Mouse (Mus musculus) cortical plate, adult 2 months (tissue): Measurements from ENCODE around the gene Micu1. TPM values are rescaled to one million over a fixed set of nuclear protein-coding genes. Genes with fewer than 3 reads are reported as not detected.
A peak's percentile ranks its signal among the peaks of the same experiment; 100 is the strongest.

Source experiments
- H3K27ac ChIP-seq: fragments of 200-500 bp; 2 replicates; pipeline ENCODE4 v1.5.1; 2012; ENCODE audit warnings: low read length, control low read depth, inconsistent platforms; ENCODE audit not compliant: insufficient read depth
- H3K4me1 ChIP-seq: fragments of 200-500 bp; 2 replicates; pipeline ENCODE4 v1.6.1; 2011; ENCODE audit warnings: low read length; ENCODE audit not compliant: control insufficient read depth, insufficient read depth
- H3K4me3 ChIP-seq: fragments of 200-500 bp; 2 replicates; pipeline ENCODE4 v1.5.1; 2011; ENCODE audit warnings: mild to moderate bottlenecking, low read length, control low read depth; ENCODE audit not compliant: insufficient read depth
- CTCF ChIP-seq: fragments of 200-500 bp; IDR thresholded peaks from 2 replicates; pipeline ENCODE4 v1.5.1; 2011; ENCODE audit warnings: mild to moderate bottlenecking, control low read depth, low read length; ENCODE audit not compliant: insufficient read depth; ENCODE audit errors: extremely low read depth
- POLR2A ChIP-seq: fragments of 200-500 bp; IDR thresholded peaks from 2 replicates; pipeline ENCODE4 v1.6.1; 2011; ENCODE audit warnings: mild to moderate bottlenecking, low read length, control low read depth; ENCODE audit not compliant: insufficient read depth; ENCODE audit errors: extremely low read depth
- polyA plus RNA-seq: library from polyadenylated mRNA; depleted of rRNA; stranded (reverse); fragments of >200 nt; gene quantifications from 2 replicates; pipeline ENCODE4 v1.2.3, GENCODE M21; 2012

Gene Micu1
- polyA plus RNA-seq, 1 experiment = 144 TPM

DNA sequence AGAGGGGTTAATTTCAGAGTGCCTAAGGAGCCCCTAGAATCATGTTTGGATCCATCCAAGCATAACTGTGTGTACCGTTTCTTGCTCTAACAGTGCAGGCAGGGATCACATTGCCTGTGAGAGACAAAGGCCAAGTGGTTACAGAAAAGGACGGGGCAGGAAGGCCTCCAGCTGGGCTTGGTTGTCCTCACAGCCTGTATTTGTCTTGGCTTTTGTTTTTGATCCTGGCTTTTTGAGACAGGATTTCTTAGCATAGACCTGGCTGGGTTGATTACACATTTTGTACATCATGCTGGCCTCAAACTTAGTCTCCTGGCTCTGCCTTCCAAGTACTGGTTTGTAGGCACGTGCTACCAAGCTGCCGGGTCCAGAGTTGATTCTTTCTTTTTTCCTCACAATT is 93.6 kb downstream of the Micu1 start:
- H3K4me3 ChIP-seq = no peak overlapping the region
- no peak overlapping the region for H3K27ac ChIP-seq
- TF ChIP-seq POLR2A (no peak), CTCF (no peak)
- no peaks in the 10 kb centered on the region for H3K4me1 ChIP-seq

DNA sequence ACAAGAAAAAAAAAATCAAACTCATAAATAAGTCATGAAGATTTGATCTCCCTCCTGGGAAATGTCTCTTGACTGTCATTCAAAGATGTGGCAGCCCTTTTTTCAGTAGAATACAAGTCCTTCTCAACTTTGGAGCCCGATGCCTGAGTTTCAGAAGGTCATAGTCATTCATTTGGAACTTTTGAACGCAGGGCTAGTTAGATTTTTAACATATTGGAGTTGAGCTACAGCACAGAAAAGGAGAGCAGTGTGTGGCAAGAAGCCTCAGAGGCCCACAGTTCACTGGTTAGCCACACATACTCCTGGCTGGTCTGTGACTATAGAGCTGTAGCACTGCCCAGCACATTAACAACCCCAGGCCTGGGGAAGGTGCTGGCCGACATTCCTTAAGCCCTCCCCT is 96.1 kb downstream of the Micu1 start:
- Histone ChIP-seq H3K4me3 (no peak overlapping the region), H3K4me1 (no peaks in the 10 kb centered on the region), H3K27ac (no peak overlapping the region)
- TF ChIP-seq POLR2A = no peak
- TF ChIP-seq CTCF = no peak

DNA sequence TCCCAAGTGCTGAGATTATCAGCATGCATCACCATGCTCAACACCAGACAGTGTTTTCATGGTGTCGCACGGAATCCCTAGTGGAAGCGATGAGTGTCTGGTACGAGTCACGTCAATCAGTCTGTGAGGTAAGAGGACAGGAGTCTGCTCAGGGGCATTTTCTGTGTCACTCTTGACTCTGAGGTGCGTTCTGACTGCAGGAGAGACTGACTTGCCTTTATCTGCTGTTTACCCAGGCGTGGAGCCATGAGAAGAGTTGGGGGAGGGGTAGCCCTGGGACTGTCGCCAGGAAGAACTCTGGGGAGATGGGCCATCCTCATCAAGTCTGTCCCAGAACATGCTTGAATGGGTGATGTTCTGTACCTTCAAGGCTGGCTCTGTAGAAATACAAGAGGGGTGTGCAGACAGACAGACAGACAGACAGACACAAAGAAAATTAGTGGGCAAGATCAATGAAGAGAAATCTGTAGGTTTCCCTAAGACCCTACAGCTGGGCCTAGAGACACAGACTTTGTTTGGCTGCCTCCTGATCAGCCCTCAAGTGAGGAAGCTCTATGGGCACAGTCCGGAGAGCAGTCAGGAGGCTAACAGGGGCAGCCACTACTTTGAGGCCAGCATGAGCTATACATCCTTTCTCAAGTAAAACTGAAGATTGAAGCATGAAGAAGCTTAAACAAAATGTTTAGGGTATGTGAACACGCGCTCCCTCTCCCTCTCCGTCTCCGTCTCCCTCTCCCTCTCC is 97.2 kb downstream of the Micu1 start:
- Histone ChIP-seq H3K4me3 (no peak overlapping the region), H3K27ac (no peak overlapping the region), H3K4me1 (no peaks in the 10 kb centered on the region)
- TF ChIP-seq POLR2A (no peak), CTCF (no peak)

DNA sequence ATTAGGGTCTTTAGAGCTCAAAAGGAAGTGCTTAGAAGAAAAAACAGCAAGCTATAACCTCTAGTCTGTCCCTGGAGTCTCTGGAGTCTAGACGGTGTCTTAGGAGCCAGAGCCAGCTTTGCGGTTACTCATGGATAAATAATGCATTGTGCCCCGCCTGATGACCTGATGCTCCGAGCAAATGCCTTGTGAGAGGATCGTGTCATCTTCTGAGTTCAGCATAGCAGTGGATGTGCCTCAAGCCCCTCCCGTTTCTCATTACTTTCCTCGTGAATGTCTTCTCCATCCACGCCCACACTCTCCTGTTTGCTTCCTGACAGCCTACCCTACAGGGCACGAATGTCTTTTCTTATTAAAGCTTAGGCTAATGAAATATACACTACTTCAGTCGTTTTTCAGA is 97.9 kb downstream of the Micu1 start:
- TF ChIP-seq POLR2A = no peak
- TF ChIP-seq CTCF = no peak
- H3K4me3 ChIP-seq = no peak overlapping the region
- no peaks in the 10 kb centered on the region for H3K4me1 ChIP-seq
- no peak overlapping the region for H3K27ac ChIP-seq

DNA sequence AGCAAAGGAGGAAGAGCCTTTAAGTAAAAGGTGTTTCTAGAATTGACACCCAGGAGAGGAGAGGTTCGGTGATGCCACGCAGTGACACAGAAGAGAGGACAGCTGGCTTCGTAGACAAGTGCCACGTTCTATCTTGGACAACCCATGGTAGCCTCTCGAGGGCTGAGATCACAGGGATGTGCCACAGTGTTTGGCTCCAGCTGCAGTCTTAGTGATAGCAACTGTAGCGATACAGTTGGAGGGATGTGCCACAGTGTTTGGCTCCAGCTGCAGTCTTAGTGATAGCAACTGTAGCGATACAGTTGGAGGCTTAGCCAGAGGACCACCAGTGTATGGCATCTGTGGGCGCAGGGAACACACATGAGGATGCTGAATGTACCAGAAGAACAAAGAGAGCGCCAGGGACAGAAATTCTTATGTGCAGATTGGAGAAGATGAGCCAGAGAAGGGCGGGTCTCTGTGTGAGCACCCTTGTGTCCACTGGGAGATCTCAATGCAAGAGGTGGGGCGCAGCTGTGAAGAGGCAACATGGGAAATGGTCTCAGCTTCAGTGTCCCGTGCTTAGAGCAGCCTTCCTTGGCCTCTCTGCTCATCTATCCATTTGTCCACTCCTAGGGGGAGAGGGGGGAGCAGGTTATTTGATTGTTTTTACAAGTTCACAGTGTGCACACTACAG is 98.7 kb downstream of the Micu1 start:
- Histone ChIP-seq H3K27ac (no peak overlapping the region), H3K4me3 (no peak overlapping the region), H3K4me1 (no peaks in the 10 kb centered on the region)
- no peak for TF ChIP-seq CTCF
- TF ChIP-seq POLR2A = no peak

DNA sequence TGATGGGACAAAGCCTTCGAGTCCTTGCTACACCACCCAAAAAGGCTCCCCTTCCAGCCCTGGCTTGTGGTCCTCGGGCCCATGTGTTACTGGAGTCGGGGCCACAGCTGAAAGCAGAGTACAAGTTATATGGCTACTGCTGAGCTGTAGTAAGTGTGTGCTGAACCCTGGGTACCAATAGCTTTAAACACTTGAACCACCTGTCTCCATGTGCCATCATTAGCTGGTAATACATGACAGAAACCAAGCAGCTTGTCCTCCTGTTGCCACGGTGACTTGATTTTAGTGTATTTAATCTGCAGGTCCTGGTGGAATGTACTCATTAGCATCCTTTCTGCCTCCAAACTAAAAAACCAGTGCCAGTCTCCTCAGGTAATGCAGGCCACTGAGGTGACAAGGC is 106.4 kb downstream of the Micu1 start:
- no peak overlapping the region for H3K27ac ChIP-seq
- TF ChIP-seq CTCF (no peak), POLR2A (no peak)
- no peaks in the 10 kb centered on the region for H3K4me1 ChIP-seq
- H3K4me3 ChIP-seq = no peak overlapping the region

DNA sequence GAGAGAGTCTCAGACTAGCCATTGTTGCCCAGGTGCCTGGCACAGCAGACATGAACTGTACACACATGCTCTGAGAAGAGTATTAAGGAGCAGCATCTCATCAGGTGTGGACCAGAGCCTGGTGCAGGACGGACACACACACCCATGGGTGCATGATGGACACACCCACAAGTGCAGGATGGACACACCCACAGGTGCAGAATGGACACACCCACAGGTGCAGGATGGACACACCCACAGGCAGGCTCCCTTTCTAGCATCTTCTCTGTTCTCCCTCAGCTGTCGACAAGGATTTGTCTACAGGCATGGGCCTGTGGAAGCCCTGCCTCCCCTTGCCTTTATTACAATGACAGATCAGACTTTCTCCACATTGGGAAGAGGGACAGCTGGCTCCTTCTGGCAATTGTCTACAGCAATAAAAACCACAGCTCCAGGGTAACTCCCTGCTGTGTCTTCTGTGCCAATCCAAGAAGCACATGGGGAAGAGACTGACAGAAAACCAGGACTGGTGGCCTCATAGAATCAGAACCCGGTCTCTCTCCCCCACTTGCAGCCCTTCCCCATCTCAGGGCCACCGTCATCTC is 107.8 kb downstream of the Micu1 start:
- H3K4me3 ChIP-seq = no peak overlapping the region
- no peaks in the 10 kb centered on the region for H3K4me1 ChIP-seq
- no peak overlapping the region for H3K27ac ChIP-seq
- TF ChIP-seq CTCF (no peak), POLR2A (no peak)

DNA sequence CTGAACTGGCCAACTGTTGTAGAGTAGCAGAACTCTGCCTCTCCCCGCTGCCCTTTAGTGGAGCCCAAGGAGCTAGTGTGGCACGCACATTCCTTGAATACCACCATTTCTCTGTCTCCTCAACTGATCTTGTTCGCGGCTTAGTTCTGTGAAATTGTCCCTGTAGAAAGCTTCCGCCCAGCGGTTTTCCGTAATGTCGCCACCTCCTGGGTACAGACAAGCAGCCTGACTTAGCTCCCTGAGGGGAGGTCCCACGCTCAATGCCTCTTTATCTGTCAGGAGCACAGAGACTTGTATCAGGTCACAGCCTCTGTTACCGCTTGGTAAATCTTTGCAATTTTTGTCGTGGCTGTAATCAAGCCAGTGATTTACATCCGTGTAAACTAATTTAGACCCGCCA is 110.7 kb downstream of the Micu1 start:
- TF ChIP-seq POLR2A (no peak), CTCF (peak; percentile 16; the same call in 1 of the 2 replicates)
- H3K27ac ChIP-seq = no peak overlapping the region
- peaks cover 4% of the 10 kb centered on the region; the same call in 1 of the 2 replicates for H3K4me1 ChIP-seq
- no peak overlapping the region for H3K4me3 ChIP-seq

DNA sequence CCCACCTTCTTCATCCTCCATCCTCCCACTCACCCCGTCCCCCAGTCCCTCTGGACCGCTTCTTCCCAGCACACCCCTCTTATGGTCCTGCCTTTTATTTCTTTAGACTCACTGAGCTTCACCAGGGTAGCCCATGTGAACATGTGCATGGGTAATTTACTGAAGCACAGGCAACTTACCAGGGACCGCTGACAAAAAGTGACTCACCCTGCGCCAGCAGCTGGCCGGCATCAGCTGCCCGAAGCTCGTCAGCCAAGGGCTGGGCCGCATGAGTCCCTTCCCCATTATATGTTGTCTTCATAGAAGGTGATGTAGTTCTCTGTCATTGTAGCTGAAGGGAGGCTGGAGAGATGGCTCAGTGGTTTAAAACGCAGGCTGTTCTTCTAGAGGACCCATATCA is 111.5 kb downstream of the Micu1 start:
- no peak overlapping the region for H3K4me3 ChIP-seq
- H3K27ac ChIP-seq = no peak overlapping the region
- peaks cover 4% of the 10 kb centered on the region; the same call in 1 of the 2 replicates for H3K4me1 ChIP-seq
- TF ChIP-seq POLR2A (no peak), CTCF (no peak)
